Mouse (Mus musculus) adrenal gland, postnatal 4 days (tissue): Measurements from ENCODE around the gene Decr2. TPM values are rescaled to one million over a fixed set of nuclear protein-coding genes. Genes with fewer than 3 reads are reported as not detected.
"Not testable (repeated sequence)": the region's sequence is repeated elsewhere in the genome, so short reads cannot be mapped to it uniquely, and the experiment has no call there.

Experiments
- DNase-seq, 2 experiments: peaks; one replicate each; pipeline ENCODE4 v3.0.0; 2021 to 2022; ENCODE audit warnings: low spot score in 2 of 2, mixed read lengths in 2 of 2
- long read RNA-seq, 2 experiments: library from polyadenylated mRNA; stranded (forward); transcript quantifications; one replicate each; pipeline ENCODE4 v2.0.0; 2021
- total RNA-seq, 2 experiments: library from RNA; stranded (reverse); gene quantifications; 2 replicates each; pipeline ENCODE4 v1.2.3; 2021

Decr2 gene
- total RNA-seq: 10 to 100 TPM; 22.7 to 33.3 TPM
- long read RNA-seq, experiment 1, transcript Decr2-201 (9 exons, 2,224 nt): major isoform, 24 of 29 reads
- long read RNA-seq, experiment 1, partial matches to known transcripts: 0 of 29 reads
- long read RNA-seq, experiment 1, other reads (novel, unspliced or antisense): 4 of 29 reads
- long read RNA-seq, experiment 2, transcript Decr2-201 (9 exons, 2,224 nt): major isoform, 49 of 64 reads
- long read RNA-seq, experiment 2, partial matches to known transcripts: 3 of 64 reads
- long read RNA-seq, experiment 2, other reads (novel, unspliced or antisense): 11 of 64 reads

- peak; percentile 39 to 87 for DNase-seq
Observed at GRCm38 (mm10) chr17:26089905-26090632, at the start of gene Decr2. TSS of gene Decr2 (minus strand) at chr17:26090337.

- no peak for DNase-seq
Observed at GRCm38 (mm10) chr17:26138901-26139381, 48.8 kb upstream of the Decr2 start.

- peak; percentile 89 for DNase-seq
Observed at GRCm38 (mm10) chr17:26138239-26138836, 48.2 kb upstream of the Decr2 start, which contains the start of gene Axin1. TSS of gene Axin1 (plus strand) at chr17:26138688.

GRCm38 (mm10) chr17:26137751-26138130 lies 47.6 kb upstream of the Decr2 start:
- DNase-seq: no peak

GRCm38 (mm10) chr17:26137106-26137750 lies 47.1 kb upstream of the Decr2 start:
- no peak for DNase-seq

GRCm38 (mm10) chr17:26131856-26132853 lies 42.0 kb upstream of the Decr2 start:
- DNase-seq: no peak

GRCm38 (mm10) chr17:26131062-26131732 lies 41.1 kb upstream of the Decr2 start:
- DNase-seq: no peak

GRCm38 (mm10) chr17:26125226-26125625 lies 35.1 kb upstream of the Decr2 start:
- no peak for DNase-seq

GRCm38 (mm10) chr17:26124560-26124959 lies 34.4 kb upstream of the Decr2 start:
- DNase-seq: no peak

- peak; percentile 73 to 83 for DNase-seq
Observed at GRCm38 (mm10) chr17:26123267-26123684, 33.1 kb upstream of the Decr2 start, which contains the start of gene Mrpl28. TSS of gene Mrpl28 (plus strand) at chr17:26123500.

- DNase-seq: no peak
Observed at GRCm38 (mm10) chr17:26122431-26123140, 32.4 kb upstream of the Decr2 start.

GRCm38 (mm10) chr17:26119766-26120710 lies 29.9 kb upstream of the Decr2 start:
- no peak for DNase-seq

GRCm38 (mm10) chr17:26116503-26117258 lies 26.5 kb upstream of the Decr2 start:
- no peak for DNase-seq

- DNase-seq: no peak
Observed at GRCm38 (mm10) chr17:26115956-26116487, 25.9 kb upstream of the Decr2 start.

GRCm38 (mm10) chr17:26115205-26115898 lies 25.2 kb upstream of the Decr2 start:
- no peak for DNase-seq

- not testable (repeated sequence) for DNase-seq
Observed at GRCm38 (mm10) chr17:26114461-26114860, 24.3 kb upstream of the Decr2 start.
